Mouse (Mus musculus): ENCODE results near the gene Prkce. TPM values are rescaled to one million over a fixed set of nuclear protein-coding genes. Genes with fewer than 3 reads are reported as not detected.

Prkce gene
- polyA plus RNA-seq, 1 experiment from 2014 or later, result 5.5 TPM

DNA sequence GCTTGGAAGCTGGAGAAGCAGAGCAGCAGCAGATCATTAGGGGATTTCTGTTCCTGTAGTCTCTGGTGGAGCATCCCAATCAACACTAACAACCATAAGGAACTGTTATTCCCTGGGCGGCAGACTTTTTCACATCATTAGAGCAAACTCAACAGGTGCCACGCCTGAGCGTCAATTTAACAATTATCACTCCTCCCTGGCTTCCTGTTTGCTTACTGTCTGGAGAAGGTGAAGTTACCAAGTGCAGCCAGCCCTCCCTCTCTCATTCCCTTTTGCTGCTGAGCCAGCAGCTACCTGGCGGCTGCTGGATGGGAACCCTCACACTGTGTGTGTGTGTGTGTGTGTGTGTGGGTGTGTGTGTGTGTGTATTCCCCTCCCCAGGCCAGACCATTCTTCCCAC is 149.6 kb downstream of the Prkce start:
- H3K4me3 ChIP-seq (ENCODE audit: low read length), result no peak overlapping the region
- no peaks in the 10 kb centered on the region for H3K27me3 ChIP-seq (ENCODE audit: insufficient read depth, low read length)
- no peak for ATAC-seq (ENCODE audit: low FRiP score, low TSS enrichment)
- no peak overlapping the region for H3K4me2 ChIP-seq (replicated peaks; ENCODE audit: low read depth, low read length)
- H3K4me1 ChIP-seq (ENCODE audit: insufficient read depth, low read length), result peaks cover 21% of the 10 kb centered on the region
- no peak overlapping the region for H3K9ac ChIP-seq (replicated peaks; ENCODE audit: low read length)
- no peaks in the 10 kb centered on the region for H3K36me3 ChIP-seq (ENCODE audit: insufficient read depth, low read length)
- H3K27ac ChIP-seq (ENCODE audit: low read length), result peak overlapping the region; percentile 3; the same call in 1 of the 2 replicates
- no peaks in the 10 kb centered on the region for H3K9me3 ChIP-seq (ENCODE audit: low read length)
- 46% methylated on average over 4 of the region's 4 CpGs for WGBS

DNA sequence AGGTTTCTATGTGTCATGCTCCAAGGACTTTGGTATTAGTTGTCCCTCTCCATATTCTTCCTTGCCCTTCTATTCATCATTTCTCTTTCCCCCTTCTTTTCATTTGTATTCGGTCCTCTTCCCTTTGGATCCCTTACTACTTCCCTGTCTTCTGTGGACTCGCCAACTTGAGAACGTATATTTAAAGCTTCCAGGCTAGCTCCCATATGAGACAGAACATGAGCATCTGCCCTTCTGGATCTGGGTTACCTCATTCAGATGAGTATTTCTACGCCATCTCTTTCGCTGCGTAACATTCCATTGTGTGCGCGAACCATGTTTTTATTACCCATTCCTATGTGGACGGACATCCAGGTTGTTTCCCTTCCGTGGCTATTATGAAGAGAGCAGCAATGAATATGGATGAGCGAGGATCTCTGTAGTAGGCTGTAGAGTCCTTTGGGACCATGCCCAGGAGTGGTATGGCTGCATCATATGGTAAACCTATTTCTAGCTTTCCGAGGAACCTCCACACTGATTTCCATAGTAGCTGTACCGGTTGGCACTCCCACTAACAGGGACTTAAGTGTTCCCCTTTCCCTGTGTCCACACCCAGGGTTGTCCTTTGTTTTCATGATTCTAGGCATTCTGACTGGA is 152.5 kb downstream of the Prkce start:
- Histone ChIP-seq H3K27me3 (ENCODE audit: insufficient read depth, low read length) (no peaks in the 10 kb centered on the region), H3K4me2 (replicated peaks; ENCODE audit: low read depth, low read length) (no peak overlapping the region), H3K27ac (ENCODE audit: low read length) (no peak overlapping the region), H3K4me3 (ENCODE audit: low read length) (no peak overlapping the region), H3K9ac (replicated peaks; ENCODE audit: low read length) (no peak overlapping the region), H3K36me3 (ENCODE audit: insufficient read depth, low read length) (no peaks in the 10 kb centered on the region), H3K4me1 (ENCODE audit: insufficient read depth, low read length) (peaks cover 45% of the 10 kb centered on the region), H3K9me3 (ENCODE audit: low read length) (no peaks in the 10 kb centered on the region)
- WGBS, result 90% methylated on average over 13 of the region's 13 CpGs
- ATAC-seq (ENCODE audit: low FRiP score, low TSS enrichment), result no peak

DNA sequence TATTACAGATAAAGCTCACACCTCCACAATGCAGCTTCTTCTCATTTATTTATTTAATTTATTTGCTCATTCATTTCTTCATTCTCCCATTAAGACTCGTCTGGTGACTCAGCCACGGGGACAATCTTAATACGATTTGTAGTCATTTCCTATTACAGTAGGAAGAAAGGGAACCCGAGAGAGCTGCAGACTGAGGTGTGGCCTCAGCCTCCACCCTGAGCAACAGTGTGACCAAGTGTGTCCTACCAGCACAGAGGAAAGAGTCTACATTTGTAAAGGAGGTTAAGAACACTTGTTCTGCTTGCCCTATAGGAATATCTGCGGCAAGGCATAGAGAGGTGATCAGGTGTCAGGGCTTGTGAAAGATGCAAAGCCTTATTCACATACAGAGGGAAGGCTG is 155.3 kb downstream of the Prkce start:
- ATAC-seq (ENCODE audit: low FRiP score, low TSS enrichment), result no peak
- Histone ChIP-seq H3K4me1 (ENCODE audit: insufficient read depth, low read length) (peaks cover 30% of the 10 kb centered on the region), H3K9me3 (ENCODE audit: low read length) (no peaks in the 10 kb centered on the region), H3K4me3 (ENCODE audit: low read length) (no peak overlapping the region), H3K27ac (ENCODE audit: low read length) (no peak overlapping the region), H3K9ac (replicated peaks; ENCODE audit: low read length) (no peak overlapping the region), H3K36me3 (ENCODE audit: insufficient read depth, low read length) (no peaks in the 10 kb centered on the region), H3K4me2 (replicated peaks; ENCODE audit: low read depth, low read length) (no peak overlapping the region), H3K27me3 (ENCODE audit: insufficient read depth, low read length) (no peaks in the 10 kb centered on the region)
- WGBS, result 33% methylated on average over 5 of the region's 5 CpGs

DNA sequence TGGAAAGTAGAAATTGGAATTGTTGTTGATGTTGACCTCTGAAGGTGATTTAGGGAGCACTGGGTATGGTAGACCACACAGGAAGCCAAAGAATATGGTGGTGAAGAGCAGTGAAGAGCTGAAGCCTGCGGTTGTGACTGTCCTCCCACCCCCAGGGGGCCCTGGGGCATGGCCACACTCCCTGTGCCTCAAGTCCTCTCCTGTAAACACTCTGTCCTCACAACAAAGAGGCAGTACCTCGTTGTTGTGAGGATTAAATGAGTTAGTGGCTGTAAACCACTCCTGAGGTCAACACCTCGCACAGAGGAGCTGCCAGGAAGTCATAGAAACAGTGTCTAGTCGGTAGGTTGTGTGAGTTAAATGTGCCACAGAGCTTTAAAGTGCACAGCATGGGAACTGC is 155.7 kb downstream of the Prkce start:
- 17% methylated on average over 4 of the region's 4 CpGs for WGBS

DNA sequence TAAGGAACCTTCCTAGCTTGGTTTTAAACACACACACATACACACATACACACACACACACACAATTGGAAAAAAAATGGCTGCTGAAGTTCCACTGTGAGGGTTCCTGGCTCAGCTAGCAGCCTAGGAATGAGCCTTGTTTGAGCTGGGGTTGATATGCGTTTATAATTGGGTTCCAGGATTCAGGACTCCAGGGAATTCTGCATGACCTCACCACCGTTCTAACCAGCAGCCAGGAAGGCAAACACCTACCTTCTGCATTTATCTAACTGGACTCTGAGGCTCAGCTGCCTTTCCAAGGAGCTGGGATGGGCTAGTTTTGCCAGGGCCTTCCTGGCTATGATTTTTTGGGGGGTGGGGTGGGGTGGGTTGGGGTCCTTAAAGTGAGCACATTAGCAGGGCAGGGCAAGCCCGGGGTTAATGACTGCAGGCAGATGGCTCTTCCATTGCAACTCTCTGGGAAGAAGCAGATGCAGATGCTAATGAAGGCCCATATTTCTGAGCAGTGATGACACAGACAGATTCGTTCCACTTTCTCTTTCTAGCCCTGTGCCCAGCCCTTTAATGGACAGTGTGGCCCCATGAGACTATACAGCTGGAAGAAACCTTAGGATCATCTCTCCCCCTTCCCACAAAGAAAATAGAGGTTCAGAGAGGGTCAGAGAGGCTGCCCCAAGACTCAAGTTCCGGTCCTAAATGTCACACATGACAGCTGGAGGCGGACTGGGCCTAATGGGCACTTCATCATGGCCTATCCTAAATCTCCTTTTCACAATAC is 156.5 kb downstream of the Prkce start:
- 17% methylated on average over 6 of the region's 6 CpGs for WGBS
- no peak overlapping the region for H3K4me3 ChIP-seq (ENCODE audit: low read length)
- no peak overlapping the region for H3K4me2 ChIP-seq (replicated peaks; ENCODE audit: low read depth, low read length)
- no peaks in the 10 kb centered on the region for H3K9me3 ChIP-seq (ENCODE audit: low read length)
- peak; percentile 57; the same call in 1 of the 2 replicates for ATAC-seq (ENCODE audit: low FRiP score, low TSS enrichment)
- H3K9ac ChIP-seq (replicated peaks; ENCODE audit: low read length), result no peak overlapping the region
- no peaks in the 10 kb centered on the region for H3K27me3 ChIP-seq (ENCODE audit: insufficient read depth, low read length)
- H3K27ac ChIP-seq (ENCODE audit: low read length), result peak overlapping the region; percentile 67
- H3K36me3 ChIP-seq (ENCODE audit: insufficient read depth, low read length), result no peaks in the 10 kb centered on the region
- H3K4me1 ChIP-seq (ENCODE audit: insufficient read depth, low read length), result peaks cover 38% of the 10 kb centered on the region

More for the DNA sequence above, 155.7 kb downstream of the Prkce start:
- H3K4me1 ChIP-seq (ENCODE audit: insufficient read depth, low read length), result peaks cover 30% of the 10 kb centered on the region
- no peaks in the 10 kb centered on the region for H3K36me3 ChIP-seq (ENCODE audit: insufficient read depth, low read length)
- H3K27me3 ChIP-seq (ENCODE audit: insufficient read depth, low read length), result no peaks in the 10 kb centered on the region
- H3K4me3 ChIP-seq (ENCODE audit: low read length), result no peak overlapping the region
- H3K9me3 ChIP-seq (ENCODE audit: low read length), result no peaks in the 10 kb centered on the region
- no peak overlapping the region for H3K9ac ChIP-seq (replicated peaks; ENCODE audit: low read length)
- H3K4me2 ChIP-seq (replicated peaks; ENCODE audit: low read depth, low read length), result no peak overlapping the region
- peak; percentile 64; the same call in 1 of the 2 replicates for ATAC-seq (ENCODE audit: low FRiP score, low TSS enrichment)
- peak overlapping the region; percentile 67 for H3K27ac ChIP-seq (ENCODE audit: low read length)

DNA sequence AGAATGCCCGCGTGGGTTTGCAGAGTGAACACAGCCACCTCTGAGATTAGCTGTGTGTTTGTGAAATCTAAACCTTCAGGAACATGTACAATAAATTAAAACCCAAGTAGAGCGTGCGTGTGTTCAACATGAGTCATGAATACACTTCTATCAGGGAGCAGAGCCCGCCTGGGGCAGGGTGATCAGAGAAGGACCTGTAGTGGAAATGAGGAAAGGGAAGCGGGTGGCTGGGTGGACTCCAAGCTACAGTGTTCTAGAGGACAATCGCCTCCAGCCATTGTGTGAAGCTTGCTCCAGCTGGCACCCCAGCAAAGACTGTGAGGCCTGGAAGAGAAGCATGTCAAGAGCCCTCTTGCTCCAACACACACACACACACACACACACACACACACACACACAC is 157.2 kb downstream of the Prkce start:
- Histone ChIP-seq H3K9me3 (ENCODE audit: low read length) (no peaks in the 10 kb centered on the region), H3K4me1 (ENCODE audit: insufficient read depth, low read length) (peaks cover 45% of the 10 kb centered on the region), H3K27ac (ENCODE audit: low read length) (peak overlapping the region; percentile 32; the same call in 1 of the 2 replicates), H3K9ac (replicated peaks; ENCODE audit: low read length) (no peak overlapping the region), H3K4me2 (replicated peaks; ENCODE audit: low read depth, low read length) (no peak overlapping the region), H3K36me3 (ENCODE audit: insufficient read depth, low read length) (no peaks in the 10 kb centered on the region), H3K4me3 (ENCODE audit: low read length) (no peak overlapping the region), H3K27me3 (ENCODE audit: insufficient read depth, low read length) (no peaks in the 10 kb centered on the region)
- no peak for ATAC-seq (ENCODE audit: low FRiP score, low TSS enrichment)
- WGBS, result 33% methylated on average over 7 of the region's 7 CpGs

DNA sequence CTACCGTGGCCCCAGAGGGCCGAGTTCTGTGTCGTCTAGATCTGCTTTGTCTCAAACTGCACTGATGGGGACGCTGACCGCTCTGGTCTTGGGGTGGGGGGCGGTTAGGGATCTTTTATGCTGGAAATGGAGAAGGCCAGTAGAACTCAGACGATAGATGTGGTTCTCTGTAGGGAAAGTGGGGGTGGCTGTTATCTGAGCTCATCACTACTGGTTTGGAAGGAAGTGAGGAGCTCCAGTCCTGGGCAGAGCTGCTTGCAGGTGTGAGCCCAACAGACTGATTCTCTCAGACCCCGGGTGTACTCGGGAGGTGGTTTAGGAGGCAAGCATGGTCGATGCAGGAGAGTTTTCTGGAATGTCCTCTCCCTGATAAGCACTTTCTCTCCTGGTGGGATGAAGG is 157.7 kb downstream of the Prkce start:
- Histone ChIP-seq H3K9me3 (ENCODE audit: low read length) (no peaks in the 10 kb centered on the region), H3K9ac (replicated peaks; ENCODE audit: low read length) (no peak overlapping the region), H3K4me3 (ENCODE audit: low read length) (no peak overlapping the region), H3K27me3 (ENCODE audit: insufficient read depth, low read length) (no peaks in the 10 kb centered on the region), H3K4me1 (ENCODE audit: insufficient read depth, low read length) (peaks cover 50% of the 10 kb centered on the region), H3K27ac (ENCODE audit: low read length) (no peak overlapping the region), H3K4me2 (replicated peaks; ENCODE audit: low read depth, low read length) (no peak overlapping the region), H3K36me3 (ENCODE audit: insufficient read depth, low read length) (no peaks in the 10 kb centered on the region)
- ATAC-seq (ENCODE audit: low FRiP score, low TSS enrichment), result no peak
- WGBS, result 54% methylated on average over 10 of the region's 10 CpGs

DNA sequence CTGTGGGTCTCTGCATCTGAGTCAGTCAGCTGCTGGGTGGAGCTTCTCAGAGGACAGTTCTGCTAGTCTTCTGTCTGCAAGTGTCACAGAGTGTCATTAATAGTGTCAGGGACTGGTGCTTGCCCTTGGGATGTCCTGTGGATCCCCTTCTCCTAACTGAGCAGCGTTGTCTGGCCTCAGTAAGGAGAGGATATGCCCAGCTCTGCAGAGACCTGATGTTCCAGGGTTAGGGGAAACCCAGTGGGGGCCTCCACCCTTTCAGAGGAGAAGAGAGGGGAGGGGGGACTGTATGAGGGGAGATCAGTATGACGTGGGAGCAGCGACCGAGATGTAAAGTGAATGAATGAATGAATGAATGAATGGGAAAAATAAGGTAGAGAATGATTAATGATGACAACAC is 160.4 kb downstream of the Prkce start:
- Histone ChIP-seq H3K9ac (replicated peaks; ENCODE audit: low read length) (no peak overlapping the region), H3K4me1 (ENCODE audit: insufficient read depth, low read length) (peaks cover 64% of the 10 kb centered on the region)

DNA sequence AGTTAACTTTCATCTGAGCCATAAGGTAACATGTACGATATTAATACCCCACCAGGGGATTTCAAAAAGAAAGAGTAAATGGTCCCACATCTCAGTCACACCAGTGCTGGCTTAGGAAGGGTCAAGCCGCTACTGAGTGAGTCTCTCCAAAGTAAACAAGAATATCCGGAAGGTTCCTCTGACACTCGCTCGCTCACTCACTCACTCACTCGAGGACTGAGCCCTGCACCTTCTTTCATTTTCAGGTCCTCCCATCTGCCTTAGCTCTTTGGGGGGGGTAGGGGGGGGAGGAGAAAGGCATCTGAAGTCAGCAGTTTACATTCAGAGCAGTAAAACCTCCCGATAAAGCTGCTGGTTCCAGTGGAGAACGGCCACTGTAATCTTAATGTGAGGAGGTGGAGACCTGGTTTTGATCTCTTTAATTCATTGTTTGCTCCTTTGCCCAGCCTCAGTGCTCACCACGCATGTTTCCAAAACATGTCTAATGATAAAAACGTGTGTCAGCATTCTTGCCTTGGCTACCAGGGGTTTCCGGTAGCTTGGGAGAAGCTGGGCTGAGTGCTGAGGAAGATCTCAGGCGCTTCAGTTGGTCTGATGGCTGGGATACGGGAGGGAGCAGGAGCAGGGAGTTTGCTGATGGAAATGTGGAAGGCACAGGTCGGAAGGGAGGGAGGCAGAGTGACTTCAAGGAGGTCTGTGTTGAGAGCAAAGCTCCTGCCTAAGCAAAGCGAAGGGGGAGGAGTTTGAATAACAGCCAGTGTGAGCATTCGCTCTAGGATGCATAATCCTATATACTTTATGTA is 161.9 kb downstream of the Prkce start:
- Histone ChIP-seq H3K27ac (ENCODE audit: low read length) (peak overlapping the region; percentile 65), H3K4me1 (ENCODE audit: insufficient read depth, low read length) (peaks cover 49% of the 10 kb centered on the region), H3K4me2 (replicated peaks; ENCODE audit: low read depth, low read length) (peak overlapping the region; percentile 43), H3K36me3 (ENCODE audit: insufficient read depth, low read length) (no peaks in the 10 kb centered on the region), H3K9ac (replicated peaks; ENCODE audit: low read length) (peak overlapping the region; percentile 31), H3K9me3 (ENCODE audit: low read length) (no peaks in the 10 kb centered on the region), H3K27me3 (ENCODE audit: insufficient read depth, low read length) (no peaks in the 10 kb centered on the region), H3K4me3 (ENCODE audit: low read length) (no peak overlapping the region; the same call in 1 of the 2 replicates)
- WGBS, result 13% methylated on average over 16 of the region's 16 CpGs
- ATAC-seq (ENCODE audit: low FRiP score, low TSS enrichment), result peak; percentile 43

More for the DNA sequence above, 160.4 kb downstream of the Prkce start:
- no peak overlapping the region for H3K4me3 ChIP-seq (ENCODE audit: low read length)
- WGBS, result 82% methylated on average over 4 of the region's 4 CpGs
- no peak for ATAC-seq (ENCODE audit: low FRiP score, low TSS enrichment)
- no peak overlapping the region for H3K4me2 ChIP-seq (replicated peaks; ENCODE audit: low read depth, low read length)
- H3K36me3 ChIP-seq (ENCODE audit: insufficient read depth, low read length), result no peaks in the 10 kb centered on the region
- H3K27ac ChIP-seq (ENCODE audit: low read length), result no peak overlapping the region
- no peaks in the 10 kb centered on the region for H3K27me3 ChIP-seq (ENCODE audit: insufficient read depth, low read length)
- H3K9me3 ChIP-seq (ENCODE audit: low read length), result no peaks in the 10 kb centered on the region
